ENCODE assay signal across 8 mouse cellular contexts in the genomic region with DNA sequence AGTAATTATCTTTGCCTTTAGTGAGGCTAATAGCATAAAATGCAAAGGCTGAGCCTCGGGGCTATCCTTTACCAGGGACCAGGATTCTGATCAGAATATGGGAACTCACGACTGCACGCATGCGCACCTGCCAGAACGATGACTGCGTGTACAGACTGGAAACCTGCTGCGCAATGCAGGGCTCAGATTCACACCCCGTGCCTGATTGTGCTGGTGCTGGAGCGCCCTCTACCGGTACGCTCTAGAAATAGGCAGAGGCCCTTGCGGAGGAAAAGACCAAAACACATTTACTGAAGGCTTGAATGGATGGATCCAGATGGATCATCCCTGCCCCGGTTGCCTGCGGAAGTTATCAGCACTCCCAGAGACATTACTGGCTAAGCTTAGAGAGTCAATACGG. TPM values are rescaled to one million over a fixed set of nuclear protein-coding genes. Genes with fewer than 3 reads are reported as not detected.
DNase-seq lines count a peak whose midpoint lies in the region; ATAC-seq and TF ChIP-seq lines count a peak whose summit lies in the region.

No protein-coding gene starts in this region.

- peak; percentile 61 to 80 (median 77); a peak in 5 of 6 replicates for TF ChIP-seq CTCF in MEL (IDR thresholded peaks at IDR 0.05 in 2 of 3, conservative IDR thresholded peaks at IDR 0.05 in 1 of 3; ENCODE audit: control insufficient read depth in 1 of 3, insufficient read depth in 1 of 3, low read depth in 2 of 3, low read length in 3 of 3, poor library complexity in 1 of 3, severe bottlenecking in 1 of 3)
- peak; percentile 99 for TF ChIP-seq CTCF in cerebellum, adult 2 months (IDR thresholded peaks at IDR 0.05; ENCODE audit: borderline replicate concordance, insufficient read depth, low read depth, low read length)

- no peak overlapping the region for H3K4me2 ChIP-seq in hindbrain, embryonic 11.5 days (replicated peaks; ENCODE audit: low read depth, low read length)

- no peak overlapping the region for H3K4me3 ChIP-seq in MEL (ENCODE audit: control insufficient read depth in 1 of 2, insufficient read depth in 1 of 2, low read depth in 2 of 2, low read length in 2 of 2)
- H3K4me3 ChIP-seq in cerebellum, adult 2 months (replicated peaks; ENCODE audit: insufficient read depth, low read depth, low read length) = no peak overlapping the region
- H3K4me3 ChIP-seq in hindbrain, embryonic 11.5 days (ENCODE audit: low read depth, low read length) = no peak overlapping the region

- H3K79me2 ChIP-seq in MEL (ENCODE audit: control insufficient read depth, insufficient read depth, low read length, poor library complexity) = no peaks in the 10 kb centered on the region

- TF ChIP-seq EP300 in MEL (IDR thresholded peaks at IDR 0.05; ENCODE audit: low read depth in 1 of 2, low read length in 2 of 2) = no peak

- no peaks in the 10 kb centered on the region for H3K9me3 ChIP-seq in MEL (replicated peaks; ENCODE audit: insufficient read depth, low read length)
- H3K9me3 ChIP-seq in hindbrain, embryonic 11.5 days (ENCODE audit: control insufficient read depth, low read length) = no peaks in the 10 kb centered on the region

- ATAC-seq in hindbrain, embryonic 11.5 days (ENCODE audit: low FRiP score) = peak; percentile 63; the same call in 1 of the 2 replicates

- WGBS in cerebellum, adult 2 months = under 1% methylated on average over 15 of the region's 15 CpGs
- 2% methylated on average over 15 of the region's 15 CpGs for WGBS in hindbrain, embryonic 11.5 days

- no peak overlapping the region for H3K27ac ChIP-seq in MEL (ENCODE audit: control insufficient read depth, low read depth, low read length)
- H3K27ac ChIP-seq in cerebellum, adult 2 months (ENCODE audit: insufficient read depth, low read length) = no peak overlapping the region
- H3K27ac ChIP-seq in hindbrain, embryonic 11.5 days (ENCODE audit: low read depth, low read length) = no peak overlapping the region

- peak; percentile 40 for DNase-seq in MEL (ENCODE audit: low read depth, low spot score)
- DNase-seq in cerebellum, adult 2 months = peak; percentile 92 to 96
- DNase-seq in forelimb bud, embryonic 11.5 days (ENCODE audit: low read depth, low spot score) = peak; percentile 95
- peak; percentile 96 for DNase-seq in hindbrain, embryonic 11.5 days (ENCODE audit: low spot score)
- DNase-seq in layer of hippocampus, adult 9-11 months = peak; percentile 91
- peak; percentile 94 for DNase-seq in lung, postnatal 14 days
- peak; percentile 65 for DNase-seq in retina, adult 2 months (ENCODE audit: low read depth, low spot score)
- DNase-seq in thymus, postnatal 25 days = peak; percentile 89

- peak; percentile 81 for TF ChIP-seq RAD21 in MEL (IDR thresholded peaks at IDR 0.05; ENCODE audit: low read depth, low read length)

- no peaks in the 10 kb centered on the region for H3K4me1 ChIP-seq in MEL (ENCODE audit: control insufficient read depth in 1 of 2, insufficient read depth in 2 of 2, low read length in 2 of 2)
- peaks cover 4% of the 10 kb centered on the region; the same call in 1 of the 2 replicates for H3K4me1 ChIP-seq in cerebellum, adult 2 months (ENCODE audit: control insufficient read depth, insufficient read depth, low read length)
- no peaks in the 10 kb centered on the region for H3K4me1 ChIP-seq in hindbrain, embryonic 11.5 days (replicated peaks; ENCODE audit: control insufficient read depth, insufficient read depth, low read length)

- no peaks in the 10 kb centered on the region for H3K36me3 ChIP-seq in MEL (ENCODE audit: control insufficient read depth in 1 of 2, insufficient read depth in 2 of 2, low read length in 2 of 2)
- H3K36me3 ChIP-seq in hindbrain, embryonic 11.5 days (ENCODE audit: control insufficient read depth, insufficient read depth, low read length) = no peaks in the 10 kb centered on the region

- H3K27me3 ChIP-seq in MEL (ENCODE audit: control insufficient read depth in 1 of 2, insufficient read depth in 2 of 2, low read length in 2 of 2) = no peaks in the 10 kb centered on the region
- no peaks in the 10 kb centered on the region for H3K27me3 ChIP-seq in cerebellum, adult 2 months (ENCODE audit: control insufficient read depth, insufficient read depth, low read length)
- H3K27me3 ChIP-seq in hindbrain, embryonic 11.5 days (ENCODE audit: control insufficient read depth, insufficient read depth, low read length) = no peaks in the 10 kb centered on the region

- no peak for TF ChIP-seq POLR2A in MEL (IDR thresholded peaks at IDR 0.05; ENCODE audit: control insufficient read depth in 1 of 2, insufficient read depth in 1 of 2, low read depth in 1 of 2, low read length in 2 of 2, poor library complexity in 1 of 2)
- TF ChIP-seq POLR2A in cerebellum, adult 2 months (IDR thresholded peaks at IDR 0.05; ENCODE audit: borderline replicate concordance, insufficient read depth, low read length) = no peak

- no peak overlapping the region for H3K9ac ChIP-seq in MEL (ENCODE audit: control insufficient read depth, low read depth, low read length, poor library complexity, severe bottlenecking)
- H3K9ac ChIP-seq in hindbrain, embryonic 11.5 days (ENCODE audit: low read depth, low read length) = no peak overlapping the region

TF ChIP-seq in MEL, 35 proteins besides CTCF, POLR2A, EP300 and RAD21:
- TF ChIP-seq MAZ (IDR thresholded peaks at IDR 0.05; ENCODE audit: low read depth, low read length) (no peak), ZC3H11A (IDR thresholded peaks at IDR 0.05; ENCODE audit: low read depth, low read length) (peak; percentile 77), SMC3 (IDR thresholded peaks at IDR 0.05; ENCODE audit: low read depth, low read length) (peak; percentile 85), POLR2AphosphoS5 (IDR thresholded peaks at IDR 0.05; ENCODE audit: borderline replicate concordance, low read depth, low read length) (no peak)

RNA-seq across cellular contexts. Expression of gene Arl4c, which starts 3.8 kb away (rescaled TPM):
- total RNA-seq in MEL (2012; rRNA removed) = not detected in 2 replicates
- not detected for polyA plus RNA-seq in MEL (2012; ENCODE audit: insufficient read depth in 1 of 2, insufficient read length in 2 of 2, low read depth in 1 of 2, low replicate concordance in 2 of 2, missing spikeins in 1 of 2)
- 48.9 and 50.0 TPM in 2 replicates for polyA plus RNA-seq in cerebellum, adult 2 months (2012; rRNA removed)
- 10.4 and 10.9 TPM in 2 replicates for polyA plus RNA-seq in hindbrain, embryonic 11.5 days (2014; fragmentation: Nextera tagmentation; extraction: Ambion mirVana)

Comparison
In these comparisons a context has a peak if more than half of its experiments do, and no peak if none do; other contexts are left out.
1. DNase-seq: peak in every context shown above with its lines; median percentile 96 in hindbrain, embryonic 11.5 days; 95 in forelimb bud, embryonic 11.5 days; 94 in cerebellum, adult 2 months; 94 in lung, postnatal 14 days; 91 in layer of hippocampus, adult 9-11 months; 89 in thymus, postnatal 25 days; 65 in retina, adult 2 months; 40 in MEL.
2. RNA of gene Arl4c, which starts 3.8 kb away (polyA plus RNA-seq): 48.9 to 50.0 TPM in cerebellum, adult 2 months and 10.4 to 10.9 TPM in hindbrain, embryonic 11.5 days; not detected in MEL; every median in the first group is over 10 times any median in the second.